Mouse (Mus musculus) CH12.LX (cell line): ENCODE measurements around the gene Sept9. TPM values are rescaled to one million over a fixed set of nuclear protein-coding genes. Genes with fewer than 3 reads are reported as not detected.

Source experiments
- DNase-seq: peaks from one replicate; pipeline ENCODE4 v3.0.0-alpha.2; 2013; ENCODE audit errors: extremely low read depth
- H3K27ac ChIP-seq: 2 replicates; pipeline ENCODE4 v1.5.1; 2012; ENCODE audit warnings: low read depth, mild to moderate bottlenecking, control low read depth, moderate library complexity; ENCODE audit not compliant: insufficient read depth
- H3K27me3 ChIP-seq: replicated peaks from 2 replicates; pipeline ENCODE3; 2012; ENCODE audit warnings: inconsistent platforms
- H3K36me3 ChIP-seq, 2 experiments: replicated peaks in 1 of 2; 2 replicates each; pipeline versions ENCODE3 to v1.6.1; 2012; ENCODE audit warnings: inconsistent platforms in 1 of 2, low read length in 1 of 2, mild to moderate bottlenecking in 1 of 2, mixed read lengths in 1 of 2, moderate library complexity in 1 of 2; ENCODE audit not compliant: control insufficient read depth in 1 of 2, insufficient read depth in 1 of 2
- H3K4me1 ChIP-seq, 2 experiments: 2 replicates each; pipeline ENCODE4 v1.6.1; 2012; ENCODE audit warnings: inconsistent platforms in 1 of 2, moderate library complexity in 1 of 2; ENCODE audit not compliant: insufficient read depth in 2 of 2, control insufficient read depth in 1 of 2
- H3K4me2 ChIP-seq: 2 replicates; pipeline ENCODE4 v1.6.1; 2012; ENCODE audit warnings: low read depth, mild to moderate bottlenecking, control low read depth; ENCODE audit not compliant: poor library complexity, insufficient read depth, severe bottlenecking
- H3K4me3 ChIP-seq, 3 experiments: fragments of 150-350 bp in 1 of 3; sonication (generic) in 1 of 3; replicated peaks in 1 of 3; 2 replicates each; pipeline versions ENCODE3 to v1.5.1; 2011 to 2012; ENCODE audit warnings: low read depth in 2 of 3, low read length in 2 of 3, mild to moderate bottlenecking in 2 of 3, moderate library complexity in 2 of 3, control low read depth in 1 of 3, improper control_type of control experiment in 1 of 3, inconsistent platforms in 1 of 3, mixed read lengths in 1 of 3; ENCODE audit not compliant: poor library complexity in 1 of 3
- H3K79me2 ChIP-seq: replicated peaks from 2 replicates; pipeline ENCODE4 v1.6.1; 2012; ENCODE audit warnings: mild to moderate bottlenecking, moderate library complexity; ENCODE audit not compliant: control insufficient read depth, poor library complexity, insufficient read depth, severe bottlenecking; ENCODE audit errors: extremely low read depth
- H3K9ac ChIP-seq: 2 replicates; pipeline ENCODE4 v1.6.1; 2012; ENCODE audit warnings: low read depth, mild to moderate bottlenecking, control low read depth, moderate library complexity; ENCODE audit not compliant: insufficient read depth
- H3K9me3 ChIP-seq: replicated peaks from 2 replicates; pipeline ENCODE3; 2012; ENCODE audit warnings: low read length, inconsistent platforms, mixed read lengths
- BHLHE40 ChIP-seq: IDR thresholded peaks from 2 replicates; pipeline ENCODE4 v1.6.1; 2011; ENCODE audit warnings: mild to moderate bottlenecking, low read depth, low read length, improper control_type of control experiment
- CHD1 ChIP-seq: IDR thresholded peaks from 2 replicates; pipeline ENCODE4 v1.6.1; 2012; ENCODE audit warnings: low read depth, low read length, improper control_type of control experiment, inconsistent platforms
- CHD2 ChIP-seq: IDR thresholded peaks from 2 replicates; pipeline ENCODE4 v1.6.1; 2011; ENCODE audit warnings: low read length, improper control_type of control experiment
- E2F4 ChIP-seq: IDR thresholded peaks from 2 replicates; pipeline ENCODE4 v1.6.1; 2011; ENCODE audit warnings: low read depth, low read length, improper control_type of control experiment; ENCODE audit not compliant: insufficient replicate concordance
- ELF1 ChIP-seq: IDR thresholded peaks from 2 replicates; pipeline ENCODE4 v1.6.1; 2014; ENCODE audit warnings: low read depth, mild to moderate bottlenecking, inconsistent platforms, low read length, improper control_type of control experiment
- EP300 ChIP-seq: IDR thresholded peaks from 2 replicates; pipeline ENCODE4 v1.6.1; 2011; ENCODE audit warnings: low read length, improper control_type of control experiment
- ETS1 ChIP-seq: conservative IDR thresholded peaks from 2 replicates; pipeline ENCODE4 v1.6.1; 2012; ENCODE audit warnings: low read depth, mild to moderate bottlenecking, inconsistent platforms, low read length, improper control_type of control experiment, moderate library complexity
- GABPA ChIP-seq: IDR thresholded peaks from 2 replicates; pipeline ENCODE4 v1.6.1; 2012; ENCODE audit warnings: low read depth, low read length, improper control_type of control experiment, inconsistent platforms; ENCODE audit not compliant: insufficient replicate concordance
- KAT2A ChIP-seq: IDR thresholded peaks from 2 replicates; pipeline ENCODE4 v1.6.1; 2012; ENCODE audit warnings: low read length, improper control_type of control experiment, inconsistent platforms; ENCODE audit not compliant: insufficient replicate concordance
- MAX ChIP-seq: IDR thresholded peaks from 2 replicates; pipeline ENCODE4 v1.6.1; 2011; ENCODE audit warnings: low read length, improper control_type of control experiment
- MAZ ChIP-seq: IDR thresholded peaks from 2 replicates; pipeline ENCODE4 v1.6.1; 2012; ENCODE audit warnings: low read depth, mild to moderate bottlenecking, inconsistent platforms, low read length, improper control_type of control experiment, moderate library complexity
- MEF2A ChIP-seq: IDR thresholded peaks from 2 replicates; pipeline ENCODE4 v1.6.1; 2014; ENCODE audit warnings: low read depth, mild to moderate bottlenecking, inconsistent platforms, low read length, improper control_type of control experiment, borderline replicate concordance
- NRF1 ChIP-seq: IDR thresholded peaks from 2 replicates; pipeline ENCODE4 v1.6.1; 2014; ENCODE audit warnings: low read depth, mild to moderate bottlenecking, inconsistent platforms, low read length, improper control_type of control experiment, moderate library complexity
- POLR2A ChIP-seq: IDR thresholded peaks from 2 replicates; pipeline ENCODE4 v1.6.1; 2011; ENCODE audit warnings: low read depth, mild to moderate bottlenecking, improper control_type of control experiment, low read length
- POLR2AphosphoS2 ChIP-seq: IDR thresholded peaks from 2 replicates; pipeline ENCODE4 v1.6.1; 2011; ENCODE audit warnings: low read depth, low read length, improper control_type of control experiment
- RAD21 ChIP-seq: IDR thresholded peaks from 2 replicates; pipeline ENCODE4 v1.6.1; 2011; ENCODE audit warnings: low read depth, mild to moderate bottlenecking, low read length, improper control_type of control experiment, moderate library complexity
- RCOR1 ChIP-seq: conservative IDR thresholded peaks from 2 replicates; pipeline ENCODE4 v1.6.1; 2012; ENCODE audit warnings: low read depth, mild to moderate bottlenecking, inconsistent platforms, low read length, improper control_type of control experiment
- SIN3A ChIP-seq: IDR thresholded peaks from 2 replicates; pipeline ENCODE4 v1.6.1; 2012; ENCODE audit warnings: low read length, improper control_type of control experiment, inconsistent platforms
- TBP ChIP-seq: conservative IDR thresholded peaks from 2 replicates; pipeline ENCODE4 v1.6.1; 2011; ENCODE audit warnings: low read depth, low read length, improper control_type of control experiment
- UBTF ChIP-seq: IDR thresholded peaks from 2 replicates; pipeline ENCODE4 v1.6.1; 2012; ENCODE audit warnings: low read depth, mild to moderate bottlenecking, inconsistent platforms, low read length, improper control_type of control experiment, moderate library complexity
- USF1 ChIP-seq: IDR thresholded peaks from 2 replicates; pipeline ENCODE4 v1.6.1; 2014; ENCODE audit warnings: low read depth, mild to moderate bottlenecking, inconsistent platforms, low read length, improper control_type of control experiment
- ZMIZ1 ChIP-seq: IDR thresholded peaks from 2 replicates; pipeline ENCODE4 v1.6.1; 2012; ENCODE audit warnings: low read depth, mild to moderate bottlenecking, inconsistent platforms, low read length, improper control_type of control experiment
- dilution Hi-C: fragments of 300-500 bp; cut with MboI; formaldehyde crosslinking; loops from 2 replicates; pipeline ENCODE4 v1.14.3; 2020; ENCODE audit warnings: low sequenced_read_pairs; ENCODE audit not compliant: extremely low pct_unique_long_range_greater_than_20kb, extremely low pct_ligation_motif_present
- in situ Hi-C: fragments of 300-500 bp; cut with MboI; formaldehyde crosslinking; loops from 3 replicates; pipeline ENCODE4 v1.14.3; 2019; ENCODE audit warnings: low sequenced_read_pairs, low pct_ligation_motif_present, low pct_unique_long_range_greater_than_20kb, mixed read lengths
- polyA plus RNA-seq: library from polyadenylated mRNA; unstranded; fragments of >175 nt; gene quantifications from 2 replicates; pipeline ENCODE4 v1.2.1, GENCODE M21; 2012; ENCODE audit warnings: low read depth; ENCODE audit not compliant: insufficient read length
- total RNA-seq, 2 experiments: library from RNA; depleted of rRNA; stranded (reverse); fragments of 300-350 nt in 1 of 2; fragments of >200 nt in 1 of 2; gene quantifications; 2 replicates each; pipeline ENCODE4 v1.2.3; 2012 to 2014

Gene Sept9
- total and polyA plus RNA-seq, 3 experiments, result 47.6 to 128 (median 110) TPM

DNA sequence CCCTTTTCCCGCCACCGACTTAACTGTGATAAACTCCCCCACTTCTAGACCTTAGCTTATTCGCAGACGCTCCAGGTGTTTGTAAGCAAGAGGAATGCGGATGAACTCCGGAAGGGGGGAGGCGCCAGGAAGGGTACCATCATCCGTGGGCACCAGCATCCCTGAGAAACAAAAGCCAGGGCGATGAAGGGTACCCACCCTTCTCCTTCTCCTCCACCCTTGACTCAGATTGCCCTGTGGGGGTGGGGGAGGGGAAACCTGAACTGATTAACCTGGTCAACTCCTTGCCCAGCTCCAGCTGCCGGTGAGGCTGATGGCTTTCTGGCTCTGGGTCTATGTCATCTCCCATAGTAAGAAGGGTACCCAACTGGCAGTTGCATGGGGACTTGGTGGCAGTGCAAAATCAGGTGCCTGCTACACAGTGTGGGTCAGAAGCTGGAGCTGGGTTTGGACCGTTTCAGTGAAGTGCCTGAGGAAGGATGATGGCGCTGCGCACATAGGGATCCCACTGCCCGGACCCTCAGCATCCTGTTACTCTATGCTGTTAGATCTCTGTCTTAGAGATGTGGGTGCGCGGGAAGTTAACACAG is 209.1 kb downstream of the Sept9 start:
- no peaks in the 10 kb centered on the region for H3K36me3 ChIP-seq
- in situ Hi-C loops (no loop called here), dilution Hi-C loops (no loop called here)
- no peak overlapping the region for H3K4me3 ChIP-seq
- no peak overlapping the region for H3K27ac ChIP-seq
- H3K9ac ChIP-seq, result no peak overlapping the region
- DNase-seq, result no peak
- H3K4me2 ChIP-seq, result no peak overlapping the region
- H3K9me3 ChIP-seq, result peaks cover 2% of the 10 kb centered on the region
- TF ChIP-seq MEF2A (no peak), BHLHE40 (no peak), USF1 (no peak), KAT2A (no peak), POLR2A (no peak), CHD2 (no peak), NRF1 (no peak), GABPA (no peak), ELF1 (no peak), ETS1 (no peak), E2F4 (no peak), POLR2AphosphoS2 (no peak), RCOR1 (no peak), ZMIZ1 (no peak), SIN3A (no peak), MAZ (no peak), TBP (no peak), CHD1 (no peak)
- no peaks in the 10 kb centered on the region for H3K79me2 ChIP-seq
- peaks cover 7 to 20% of the 10 kb centered on the region in 2 experiments for H3K4me1 ChIP-seq
- H3K27me3 ChIP-seq, result peaks cover 3% of the 10 kb centered on the region

DNA sequence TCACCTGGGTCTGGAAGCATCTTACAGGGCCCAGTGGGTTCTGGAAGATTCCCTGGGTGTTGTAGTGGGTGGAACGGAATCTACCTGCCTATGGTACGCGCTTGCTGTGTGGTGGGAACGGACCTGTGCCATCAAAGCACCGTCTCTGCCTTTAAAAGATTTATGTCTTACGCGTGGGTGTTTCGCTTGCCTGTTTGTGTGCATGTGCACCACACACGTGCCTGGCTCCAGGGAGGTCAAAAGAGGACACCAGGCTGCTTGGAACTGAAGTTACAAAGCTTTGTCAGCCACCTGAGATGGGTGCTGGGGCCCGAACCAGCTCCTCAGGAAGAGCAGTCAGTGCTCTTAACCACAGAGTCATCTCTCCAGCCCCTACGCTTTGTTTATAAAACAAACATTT is 209.9 kb downstream of the Sept9 start:
- dilution Hi-C loops, result no loop called here
- no peak overlapping the region for H3K27ac ChIP-seq
- H3K4me3 ChIP-seq, result no peak overlapping the region
- peaks cover 12 to 28% of the 10 kb centered on the region in 2 experiments for H3K4me1 ChIP-seq
- in situ Hi-C loops, result no loop called here
- peaks cover 2% of the 10 kb centered on the region for H3K9me3 ChIP-seq
- H3K36me3 ChIP-seq, result no peaks in the 10 kb centered on the region
- no peak overlapping the region for H3K9ac ChIP-seq
- TF ChIP-seq RAD21 (no peak), BHLHE40 (peak; percentile 31; the same call in 1 of the 2 replicates), MAX (no peak), UBTF (no peak), EP300 (no peak)
- no peaks in the 10 kb centered on the region for H3K79me2 ChIP-seq
- no peak for DNase-seq
- H3K4me2 ChIP-seq, result no peak overlapping the region
- no peaks in the 10 kb centered on the region for H3K27me3 ChIP-seq
